Mouse (Mus musculus): ENCODE data around the gene Atcay. TPM values are rescaled to one million over a fixed set of nuclear protein-coding genes. Genes with fewer than 3 reads are reported as not detected.

Gene Atcay
- polyA plus RNA-seq, 1 experiment: 0.39 TPM

GRCm38 (mm10) chr10:81210154-81210553, 20.5 kb downstream of the Atcay start:
- no peak overlapping the region for H3K4me3 ChIP-seq (ENCODE audit: insufficient read depth, low read depth, low read length)
- TF ChIP-seq POLR2A (IDR thresholded peaks at IDR 0.05; ENCODE audit: low read depth, low read length) (no peak), CTCF (conservative IDR thresholded peaks at IDR 0.05; ENCODE audit: insufficient read depth, insufficient read length, low read depth, low read length) (0 out of 2 replicates have a peak, but pooled peaks have one; percentile 19)
- 98% methylated on average over 5 of the region's 5 CpGs for WGBS
- no peaks in the 10 kb centered on the region for H3K27me3 ChIP-seq (replicated peaks; ENCODE audit: control insufficient read depth, insufficient read depth, low read length)
- no peaks in the 10 kb centered on the region for H3K4me1 ChIP-seq (ENCODE audit: control insufficient read depth, insufficient read depth, low read length)
- no peaks in the 10 kb centered on the region for H3K36me3 ChIP-seq (ENCODE audit: control insufficient read depth, insufficient read depth, low read length)
- no peak overlapping the region for H3K27ac ChIP-seq (ENCODE audit: insufficient read depth, low read depth, low read length)
- DNase-seq: no peak

GRCm38 (mm10) chr10:81204137-81204536, 26.5 kb downstream of the Atcay start:
- H3K36me3 ChIP-seq (ENCODE audit: control insufficient read depth, insufficient read depth, low read length): no peaks in the 10 kb centered on the region
- no peak for DNase-seq
- H3K27me3 ChIP-seq (replicated peaks; ENCODE audit: control insufficient read depth, insufficient read depth, low read length): no peaks in the 10 kb centered on the region
- no peak overlapping the region for H3K27ac ChIP-seq (ENCODE audit: insufficient read depth, low read depth, low read length)
- 73% methylated on average over 4 of the region's 4 CpGs for WGBS
- H3K4me1 ChIP-seq (ENCODE audit: control insufficient read depth, insufficient read depth, low read length): no peaks in the 10 kb centered on the region
- H3K4me3 ChIP-seq (ENCODE audit: insufficient read depth, low read depth, low read length): no peak overlapping the region
- TF ChIP-seq POLR2A (IDR thresholded peaks at IDR 0.05; ENCODE audit: low read depth, low read length) (no peak), CTCF (conservative IDR thresholded peaks at IDR 0.05; ENCODE audit: insufficient read depth, insufficient read length, low read depth, low read length) (no peak)

- H3K4me3 ChIP-seq (ENCODE audit: insufficient read depth, low read depth, low read length): no peak overlapping the region
- no peaks in the 10 kb centered on the region for H3K27me3 ChIP-seq (replicated peaks; ENCODE audit: control insufficient read depth, insufficient read depth, low read length)
- 71% methylated on average over 8 of the region's 8 CpGs for WGBS
- no peaks in the 10 kb centered on the region for H3K36me3 ChIP-seq (ENCODE audit: control insufficient read depth, insufficient read depth, low read length)
- H3K4me1 ChIP-seq (ENCODE audit: control insufficient read depth, insufficient read depth, low read length): no peaks in the 10 kb centered on the region
- DNase-seq: no peak
- TF ChIP-seq CTCF (conservative IDR thresholded peaks at IDR 0.05; ENCODE audit: insufficient read depth, insufficient read length, low read depth, low read length) (no peak), POLR2A (IDR thresholded peaks at IDR 0.05; ENCODE audit: low read depth, low read length) (no peak)
- H3K27ac ChIP-seq (ENCODE audit: insufficient read depth, low read depth, low read length): no peak overlapping the region
Measured at GRCm38 (mm10) chr10:81202978-81203720, 27.5 kb downstream of the Atcay start.

- no peaks in the 10 kb centered on the region for H3K36me3 ChIP-seq (ENCODE audit: control insufficient read depth, insufficient read depth, low read length)
- no peak within 1 kb of the TSS for H3K4me3 ChIP-seq (ENCODE audit: insufficient read depth, low read depth, low read length)
- no peak for TF ChIP-seq CTCF (conservative IDR thresholded peaks at IDR 0.05; ENCODE audit: insufficient read depth, insufficient read length, low read depth, low read length)
- TF ChIP-seq POLR2A (IDR thresholded peaks at IDR 0.05; ENCODE audit: low read depth, low read length): no peak
- no peaks in the 10 kb centered on the region for H3K4me1 ChIP-seq (ENCODE audit: control insufficient read depth, insufficient read depth, low read length)
- no peak within 1 kb of the TSS for H3K27ac ChIP-seq (ENCODE audit: insufficient read depth, low read depth, low read length)
- H3K27me3 ChIP-seq (replicated peaks; ENCODE audit: control insufficient read depth, insufficient read depth, low read length): no peaks in the 10 kb centered on the region
- WGBS: 57% methylated on average over 13 of the region's 13 CpGs
- DNase-seq: no peak
Measured at GRCm38 (mm10) chr10:81201807-81202758, 28.6 kb downstream of the Atcay start, which contains the start of gene Nmrk2. TSS of gene Nmrk2 (minus strand) at chr10:81202051.

GRCm38 (mm10) chr10:81200605-81201287, 29.9 kb downstream of the Atcay start:
- Histone ChIP-seq H3K27me3 (replicated peaks; ENCODE audit: control insufficient read depth, insufficient read depth, low read length) (no peaks in the 10 kb centered on the region), H3K4me1 (ENCODE audit: control insufficient read depth, insufficient read depth, low read length) (no peaks in the 10 kb centered on the region), H3K36me3 (ENCODE audit: control insufficient read depth, insufficient read depth, low read length) (no peaks in the 10 kb centered on the region), H3K27ac (ENCODE audit: insufficient read depth, low read depth, low read length) (no peak overlapping the region), H3K4me3 (ENCODE audit: insufficient read depth, low read depth, low read length) (no peak overlapping the region)
- no peak for DNase-seq
- TF ChIP-seq CTCF (conservative IDR thresholded peaks at IDR 0.05; ENCODE audit: insufficient read depth, insufficient read length, low read depth, low read length) (no peak), POLR2A (IDR thresholded peaks at IDR 0.05; ENCODE audit: low read depth, low read length) (no peak)
- 81% methylated on average over 20 of the region's 20 CpGs for WGBS

GRCm38 (mm10) chr10:81200141-81200540, 30.5 kb downstream of the Atcay start:
- TF ChIP-seq CTCF (conservative IDR thresholded peaks at IDR 0.05; ENCODE audit: insufficient read depth, insufficient read length, low read depth, low read length) (no peak), POLR2A (IDR thresholded peaks at IDR 0.05; ENCODE audit: low read depth, low read length) (no peak)
- no peak for DNase-seq
- no peak overlapping the region for H3K27ac ChIP-seq (ENCODE audit: insufficient read depth, low read depth, low read length)
- no peaks in the 10 kb centered on the region for H3K27me3 ChIP-seq (replicated peaks; ENCODE audit: control insufficient read depth, insufficient read depth, low read length)
- H3K4me1 ChIP-seq (ENCODE audit: control insufficient read depth, insufficient read depth, low read length): no peaks in the 10 kb centered on the region
- H3K4me3 ChIP-seq (ENCODE audit: insufficient read depth, low read depth, low read length): no peak overlapping the region
- WGBS: 84% methylated on average over 13 of the region's 13 CpGs
- no peaks in the 10 kb centered on the region for H3K36me3 ChIP-seq (ENCODE audit: control insufficient read depth, insufficient read depth, low read length)

Measured in kidney, adult 2 months (tissue).